Mouse (Mus musculus) 3134 (cell line): Measurements from ENCODE around the gene Rrp8.

Experiments
- DNase-seq: peaks from one replicate; pipeline ENCODE4 v3.0.0-alpha.2; 2011; ENCODE audit warnings: low spot score; ENCODE audit not compliant: insufficient read length; ENCODE audit errors: extremely low read depth

Gene Rrp8

DNA sequence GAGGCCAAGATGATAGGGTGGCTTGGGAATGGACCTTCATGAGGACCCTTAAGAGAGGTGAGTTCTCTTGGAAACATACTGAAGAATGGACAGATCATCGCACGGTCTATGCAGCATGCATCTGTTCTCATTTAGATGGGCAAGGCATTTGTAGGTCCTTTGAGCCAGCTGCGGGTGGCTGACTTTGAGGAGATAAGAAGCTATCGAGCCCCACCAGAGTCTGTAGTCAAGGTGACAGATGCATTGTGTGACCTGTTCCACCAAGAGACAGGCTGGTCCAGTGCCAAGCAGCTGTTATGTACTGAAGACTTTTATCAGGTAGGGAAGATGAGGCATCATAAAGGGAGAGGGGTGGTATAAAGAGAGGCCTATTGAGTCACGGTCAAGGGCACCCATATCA lies 28.5 kb downstream of the Rrp8 start:
- no peak for DNase-seq

DNA sequence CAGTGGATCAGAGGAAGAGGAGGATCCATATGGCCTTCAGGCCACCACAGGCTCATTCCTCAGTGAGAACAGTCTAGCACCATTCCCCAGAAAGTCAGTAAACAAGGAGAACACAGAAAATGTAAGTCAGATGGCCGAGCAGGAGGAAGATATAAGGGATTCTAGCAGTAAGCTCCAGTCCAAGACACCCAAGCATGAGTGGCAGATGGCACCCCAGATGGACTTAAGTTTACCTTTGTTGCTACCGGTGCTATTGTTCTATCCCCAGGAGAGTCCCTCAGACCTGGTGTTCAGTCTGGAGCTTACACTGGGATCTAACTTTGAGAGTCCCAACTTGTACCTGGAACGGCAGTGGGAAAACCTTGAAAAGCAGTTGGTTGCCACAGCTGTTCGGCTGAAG lies 33.4 kb downstream of the Rrp8 start:
- no peak for DNase-seq

DNA sequence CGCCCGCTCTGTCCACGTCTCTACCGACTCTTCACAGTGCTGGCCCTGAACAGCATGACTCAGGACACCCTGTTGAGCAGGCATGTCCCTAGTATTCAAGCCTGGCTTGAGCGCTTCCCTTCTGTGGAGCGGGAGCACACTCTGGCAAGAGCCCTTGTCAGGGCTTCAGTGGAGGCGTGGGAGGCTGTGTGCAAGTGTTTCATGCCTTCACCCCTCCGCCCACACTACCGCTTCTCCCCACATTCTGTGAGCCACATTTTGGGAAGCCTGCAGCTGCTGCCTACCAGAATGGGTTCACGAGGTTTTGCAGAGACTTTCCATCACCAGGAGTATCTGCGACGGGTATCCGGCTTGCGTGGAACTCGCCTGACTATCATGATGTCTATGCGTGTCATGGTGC lies 34.0 kb downstream of the Rrp8 start:
- DNase-seq = no peak

DNA sequence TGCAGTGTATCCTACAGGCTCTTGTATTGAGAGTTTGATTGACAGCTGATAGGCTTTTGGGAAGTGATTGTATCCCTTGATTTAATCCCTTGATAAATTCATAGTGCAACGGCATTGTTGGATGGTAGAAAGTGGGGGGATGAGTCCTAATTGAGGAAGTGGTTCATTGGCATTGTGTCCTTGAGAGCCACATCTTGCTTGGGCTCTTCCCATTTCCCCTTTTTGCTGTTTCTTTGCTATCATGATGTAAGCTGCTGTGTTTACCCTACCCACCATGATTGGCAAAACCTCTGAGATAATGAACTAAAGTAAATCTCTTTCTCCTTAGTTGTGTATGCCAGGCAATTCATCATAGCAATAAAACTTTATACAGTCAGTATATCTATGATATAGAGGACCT lies 46.3 kb downstream of the Rrp8 start:
- DNase-seq = no peak

DNA sequence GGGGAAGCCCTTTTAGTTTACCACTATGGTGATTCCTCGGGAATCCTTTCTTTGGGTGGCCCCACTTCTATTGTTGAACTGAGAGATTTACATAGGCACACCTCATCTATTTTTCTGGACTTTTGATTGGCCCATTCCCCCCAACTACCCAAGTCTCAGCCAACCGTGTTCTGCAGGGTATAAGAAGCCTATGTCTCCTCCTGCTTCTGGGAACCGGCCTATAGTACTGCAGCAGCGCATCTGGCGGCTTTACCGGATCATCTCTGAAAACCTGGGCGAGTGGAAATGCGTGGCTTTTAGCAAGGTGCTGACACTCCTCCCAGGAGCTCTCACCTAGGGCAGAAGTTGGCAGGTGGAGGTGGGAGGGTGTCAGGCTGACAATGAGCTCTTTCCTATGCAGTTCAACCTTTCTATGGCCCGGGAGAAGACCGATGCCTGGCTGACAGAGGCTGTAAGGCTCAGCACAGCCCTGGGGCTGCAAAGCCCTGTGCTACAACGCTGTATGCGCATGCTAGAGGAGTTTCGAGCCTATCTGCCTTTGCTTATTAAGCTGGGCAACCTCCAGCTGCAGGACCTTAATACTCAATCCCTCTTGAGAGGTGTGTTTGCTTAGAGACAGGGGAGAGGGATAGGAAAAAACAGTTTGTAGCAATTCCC lies 51.5 kb downstream of the Rrp8 start:
- no peak for DNase-seq
